Mouse (Mus musculus) ES-Bruce4 (cell line): Measurements from ENCODE around the gene Cntn5. TPM values are rescaled to one million over a fixed set of nuclear protein-coding genes. Genes with fewer than 3 reads are reported as not detected.

Experiments used
- H3K27ac ChIP-seq: 2 replicates; pipeline ENCODE4 v1.5.1; 2012; ENCODE audit warnings: low read length, inconsistent platforms; ENCODE audit not compliant: insufficient read depth
- H3K27me3 ChIP-seq: 2 replicates; pipeline ENCODE4 v1.6.1; 2012; ENCODE audit warnings: mild to moderate bottlenecking, low read length, inconsistent platforms; ENCODE audit not compliant: control insufficient read depth, poor library complexity, insufficient read depth, severe bottlenecking
- H3K36me3 ChIP-seq: 2 replicates; pipeline ENCODE4 v1.6.1; 2012; ENCODE audit warnings: inconsistent platforms, mild to moderate bottlenecking, low read length, moderate library complexity; ENCODE audit not compliant: control insufficient read depth, poor library complexity, insufficient read depth, severe bottlenecking
- H3K4me1 ChIP-seq: one replicate; pipeline ENCODE4 v1.8.1; 2011; ENCODE audit warnings: low read length; ENCODE audit not compliant: control insufficient read depth, insufficient read depth
- H3K4me3 ChIP-seq: 2 replicates; pipeline ENCODE4 v1.5.1; 2011; ENCODE audit warnings: low read depth, mild to moderate bottlenecking, low read length
- H3K9ac ChIP-seq: 2 replicates; pipeline ENCODE4 v1.6.1; 2012; ENCODE audit warnings: low read depth, mild to moderate bottlenecking, inconsistent platforms; ENCODE audit not compliant: poor library complexity, severe bottlenecking
- H3K9me3 ChIP-seq: replicated peaks from 2 replicates; pipeline ENCODE4 v1.6.1; 2012; ENCODE audit warnings: mild to moderate bottlenecking, low read length, inconsistent platforms; ENCODE audit not compliant: control insufficient read depth, poor library complexity, insufficient read depth, severe bottlenecking
- CTCF ChIP-seq: IDR thresholded peaks from one replicate; pipeline ENCODE4 v1.8.1; 2011; ENCODE audit warnings: low read depth, low read length
- EP300 ChIP-seq: IDR thresholded peaks from 2 replicates; pipeline ENCODE4 v1.6.1; 2011; ENCODE audit warnings: low read depth, low read length; ENCODE audit not compliant: insufficient read depth
- POLR2A ChIP-seq: IDR thresholded peaks from one replicate; pipeline ENCODE4 v1.8.1; 2011; ENCODE audit warnings: low read length; ENCODE audit not compliant: insufficient read depth
- polyA plus RNA-seq: library from polyadenylated mRNA; stranded (reverse); fragments of >200 nt; gene quantifications from 2 replicates; pipeline ENCODE4 v1.2.4, GENCODE M21; 2011; ENCODE audit warnings: low read depth; ENCODE audit not compliant: missing spikeins, insufficient read depth, insufficient read length

Gene Cntn5
- polyA plus RNA-seq, 1 experiment = not detected

DNA sequence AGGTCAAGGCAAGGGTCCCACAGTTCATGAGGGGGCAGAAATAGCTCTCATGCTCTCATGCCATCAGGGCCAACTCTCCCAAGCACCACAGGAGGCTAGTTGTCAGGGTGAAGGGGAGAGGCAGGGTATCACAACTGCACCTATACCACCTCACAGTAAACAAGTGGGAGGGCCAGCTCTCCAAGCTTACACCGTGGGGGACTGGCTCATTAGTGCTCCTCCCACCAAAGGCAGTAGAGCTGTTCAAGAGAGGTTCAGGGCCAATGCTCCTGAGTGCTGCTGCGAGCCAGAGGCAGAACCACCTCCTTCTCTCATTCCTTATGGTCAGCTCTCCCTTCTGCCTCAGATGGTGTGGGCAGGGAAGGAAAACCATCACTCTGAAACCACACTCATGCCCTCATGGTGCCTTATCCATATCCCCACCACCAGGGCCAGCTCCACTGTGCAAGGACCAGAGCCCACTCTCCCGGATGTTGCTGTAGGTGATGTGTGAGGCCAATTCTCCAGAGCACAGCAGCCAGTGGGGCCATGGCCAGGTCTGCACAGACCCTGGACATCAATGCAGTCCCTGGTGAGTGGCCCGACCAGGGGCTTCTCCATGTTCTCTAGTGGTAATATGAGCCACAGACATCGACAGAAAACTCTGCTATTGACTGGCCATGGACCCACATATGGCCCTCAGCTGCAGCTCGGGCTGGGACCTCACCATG lies 538.2 kb downstream of the Cntn5 start:
- no peaks in the 10 kb centered on the region for H3K27me3 ChIP-seq

DNA sequence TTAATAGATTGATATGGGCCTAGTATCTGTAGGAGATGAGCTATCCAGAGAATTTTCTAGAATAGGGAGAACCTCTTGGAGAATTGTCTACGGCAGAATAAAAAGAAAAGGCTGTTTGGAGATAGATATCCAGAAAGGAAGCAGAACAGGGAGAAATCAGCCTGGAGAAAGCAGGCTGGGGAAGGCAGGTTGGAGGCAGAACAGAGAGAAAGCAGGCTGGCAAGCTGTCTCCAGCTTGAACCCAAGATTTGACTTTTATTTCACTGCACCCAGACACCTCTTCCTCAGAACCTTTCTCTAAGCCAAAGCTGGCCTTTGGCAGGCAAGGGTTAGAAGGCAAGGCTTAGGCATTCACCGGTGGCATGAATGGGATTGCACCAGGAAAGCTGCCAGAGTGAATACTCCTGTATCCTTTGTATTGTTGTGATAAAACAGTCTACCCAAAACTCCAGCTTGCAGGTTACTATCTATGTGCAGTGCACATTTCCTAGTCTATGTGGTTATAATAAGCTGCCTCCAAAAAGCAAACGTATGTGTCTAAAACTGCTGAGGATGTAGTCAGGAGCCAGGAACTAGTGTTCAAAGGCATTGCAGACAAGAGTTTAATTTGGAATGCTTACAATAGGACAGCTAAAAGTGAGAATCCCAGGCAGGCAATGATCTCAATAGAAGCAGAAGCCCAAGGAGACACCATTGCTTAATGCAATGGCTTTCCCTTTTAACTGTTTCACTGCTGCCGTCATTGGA lies 553.5 kb downstream of the Cntn5 start:
- H3K27ac ChIP-seq = no peak overlapping the region
- H3K36me3 ChIP-seq = no peaks in the 10 kb centered on the region
- H3K4me1 ChIP-seq = no peaks in the 10 kb centered on the region
- TF ChIP-seq EP300 (no peak), CTCF (no peak), POLR2A (no peak)
- no peak overlapping the region for H3K4me3 ChIP-seq
- no peaks in the 10 kb centered on the region for H3K27me3 ChIP-seq
- no peaks in the 10 kb centered on the region for H3K9me3 ChIP-seq
- H3K9ac ChIP-seq = no peak overlapping the region

More for the DNA sequence above, 538.2 kb downstream of the Cntn5 start:
- no peak overlapping the region for H3K27ac ChIP-seq
- TF ChIP-seq CTCF (no peak), EP300 (no peak), POLR2A (no peak)
- no peaks in the 10 kb centered on the region for H3K4me1 ChIP-seq
- no peaks in the 10 kb centered on the region for H3K9me3 ChIP-seq
- no peak overlapping the region for H3K9ac ChIP-seq
- H3K36me3 ChIP-seq = no peaks in the 10 kb centered on the region
- no peak overlapping the region for H3K4me3 ChIP-seq

DNA sequence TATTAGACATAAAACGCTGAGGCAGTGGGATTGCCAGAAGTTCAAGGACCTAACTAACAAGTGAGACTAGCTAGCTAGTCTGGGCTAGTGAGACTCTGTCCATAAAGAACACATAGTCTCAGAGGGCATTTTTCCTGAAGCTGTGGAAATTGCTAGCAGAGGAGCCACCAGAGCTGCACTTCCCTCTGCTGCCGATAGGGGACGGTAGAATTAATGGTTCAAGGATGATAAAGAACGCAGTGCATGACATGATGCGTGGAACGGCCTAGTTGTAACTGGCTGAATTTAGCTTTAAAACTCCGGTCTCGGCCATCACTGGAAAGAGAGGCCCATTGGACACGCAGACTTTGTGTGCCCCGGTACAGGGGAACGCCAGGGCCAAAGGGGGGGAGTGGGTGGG lies 555.8 kb downstream of the Cntn5 start:
- no peak overlapping the region for H3K9ac ChIP-seq

DNA sequence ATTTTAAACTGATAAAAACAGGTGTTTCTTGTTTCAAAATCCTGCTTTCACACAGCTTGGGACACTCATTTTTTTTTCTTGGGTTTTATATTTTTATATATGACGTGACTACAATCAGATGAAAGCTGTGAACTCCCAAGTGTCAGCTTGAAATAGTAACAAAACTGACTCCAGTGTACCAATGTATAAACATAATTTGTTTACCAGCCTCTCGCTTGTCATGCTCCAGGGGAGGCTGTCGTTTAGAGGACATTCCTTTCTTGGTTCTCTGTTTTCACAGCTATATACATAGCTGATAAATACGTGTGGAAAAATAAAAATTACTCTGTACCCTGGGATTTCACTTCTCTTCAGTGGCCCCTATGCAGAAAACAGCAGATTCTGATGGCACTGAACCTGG lies 556.4 kb downstream of the Cntn5 start:
- Histone ChIP-seq H3K27ac (no peak overlapping the region), H3K9me3 (no peaks in the 10 kb centered on the region)

More for the DNA sequence above, 555.8 kb downstream of the Cntn5 start:
- Histone ChIP-seq H3K4me3 (no peak overlapping the region), H3K36me3 (no peaks in the 10 kb centered on the region), H3K27ac (no peak overlapping the region), H3K4me1 (no peaks in the 10 kb centered on the region), H3K9me3 (no peaks in the 10 kb centered on the region), H3K27me3 (no peaks in the 10 kb centered on the region)
- TF ChIP-seq CTCF (peak; percentile 56), POLR2A (no peak)

DNA sequence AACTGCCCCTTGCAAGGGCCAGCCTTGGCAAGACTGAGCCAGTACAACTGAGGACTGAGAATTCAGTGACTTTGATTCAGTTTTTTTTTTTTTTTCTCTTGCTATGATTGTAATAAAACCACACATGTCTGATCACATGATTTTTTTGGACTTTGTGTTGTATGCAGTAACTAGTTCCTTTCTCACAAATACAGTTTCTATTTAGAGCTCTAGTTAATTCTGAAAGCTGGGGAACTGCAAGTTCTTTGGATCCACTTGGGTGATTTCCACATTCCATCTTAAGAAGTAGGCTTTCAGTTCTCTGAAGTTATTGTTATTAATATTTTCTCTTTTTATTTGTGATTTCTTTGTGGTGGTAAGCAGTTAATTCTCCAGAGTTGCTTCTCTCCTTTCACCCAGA lies 563.8 kb downstream of the Cntn5 start:
- H3K4me3 ChIP-seq = no peak overlapping the region
- TF ChIP-seq CTCF (no peak), POLR2A (no peak), EP300 (no peak)
- H3K9me3 ChIP-seq = no peaks in the 10 kb centered on the region
- no peaks in the 10 kb centered on the region for H3K27me3 ChIP-seq
- H3K27ac ChIP-seq = no peak overlapping the region
- no peak overlapping the region for H3K9ac ChIP-seq
- H3K36me3 ChIP-seq = no peaks in the 10 kb centered on the region; the same call in 1 of the 2 replicates
- no peaks in the 10 kb centered on the region for H3K4me1 ChIP-seq

More for the DNA sequence above, 556.4 kb downstream of the Cntn5 start:
- Histone ChIP-seq H3K4me1 (no peaks in the 10 kb centered on the region), H3K9ac (no peak overlapping the region), H3K27me3 (no peaks in the 10 kb centered on the region), H3K4me3 (no peak overlapping the region), H3K36me3 (no peaks in the 10 kb centered on the region)
- TF ChIP-seq EP300 (no peak), CTCF (no peak), POLR2A (no peak)

DNA sequence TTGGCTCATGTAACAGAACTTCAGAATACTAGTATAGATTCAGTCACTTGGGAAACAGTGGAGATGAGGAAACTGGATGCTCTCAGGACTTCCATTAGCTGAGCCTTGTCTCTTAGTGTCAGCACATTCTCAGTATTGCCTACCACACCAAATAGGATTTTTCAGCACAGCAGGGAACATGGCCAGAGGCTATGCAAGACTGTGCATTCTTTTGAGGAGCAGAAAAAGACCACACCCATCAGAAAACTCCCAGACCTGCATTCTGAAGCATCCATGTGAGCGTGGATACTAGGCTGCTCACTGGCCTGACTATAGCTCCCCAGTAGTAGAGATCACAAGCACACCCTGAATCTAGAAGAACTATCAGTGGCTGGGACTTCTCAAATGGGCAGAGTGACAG lies 564.9 kb downstream of the Cntn5 start:
- Histone ChIP-seq H3K27me3 (no peaks in the 10 kb centered on the region), H3K9ac (no peak overlapping the region), H3K36me3 (no peaks in the 10 kb centered on the region; the same call in 1 of the 2 replicates), H3K27ac (no peak overlapping the region), H3K9me3 (no peaks in the 10 kb centered on the region), H3K4me3 (no peak overlapping the region), H3K4me1 (no peaks in the 10 kb centered on the region)
- TF ChIP-seq EP300 (no peak), POLR2A (no peak), CTCF (no peak)
